Mouse (Mus musculus) B cell, adult 62 days (primary cell): ENCODE data around the gene Slc22a14. TPM values are rescaled to one million over a fixed set of nuclear protein-coding genes. Genes with fewer than 3 reads are reported as not detected.

Source experiments
- total RNA-seq: library from RNA; stranded (reverse); gene quantifications from 4 replicates; pipeline ENCODE4 v1.2.4, GENCODE M21; 2023

The Slc22a14 gene
- total RNA-seq = not detected in 4 replicates

DNA sequence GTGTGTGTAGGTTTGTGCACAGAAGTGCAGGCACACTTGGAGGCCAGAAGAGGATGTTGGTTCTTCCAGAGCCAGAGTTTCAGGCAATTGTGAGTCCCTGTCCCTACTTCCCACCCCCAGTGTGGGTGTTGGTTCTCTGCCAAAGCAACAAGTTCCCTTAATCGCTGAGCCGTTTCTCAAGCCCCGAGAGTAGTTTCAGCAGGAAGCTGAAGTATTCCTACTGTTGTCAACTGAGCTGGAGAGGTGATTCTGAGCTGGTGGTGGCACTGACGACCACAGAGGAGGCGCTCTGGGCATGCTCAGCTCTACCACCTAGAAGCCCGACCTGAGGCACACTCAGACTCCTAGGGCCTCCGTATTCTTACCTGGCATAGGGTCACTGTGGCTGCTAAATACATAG lies at the start of gene Slc22a14:
TSS of gene Slc22a14 (minus strand) at position 270 of the 400 bp plus-strand sequence.

DNA sequence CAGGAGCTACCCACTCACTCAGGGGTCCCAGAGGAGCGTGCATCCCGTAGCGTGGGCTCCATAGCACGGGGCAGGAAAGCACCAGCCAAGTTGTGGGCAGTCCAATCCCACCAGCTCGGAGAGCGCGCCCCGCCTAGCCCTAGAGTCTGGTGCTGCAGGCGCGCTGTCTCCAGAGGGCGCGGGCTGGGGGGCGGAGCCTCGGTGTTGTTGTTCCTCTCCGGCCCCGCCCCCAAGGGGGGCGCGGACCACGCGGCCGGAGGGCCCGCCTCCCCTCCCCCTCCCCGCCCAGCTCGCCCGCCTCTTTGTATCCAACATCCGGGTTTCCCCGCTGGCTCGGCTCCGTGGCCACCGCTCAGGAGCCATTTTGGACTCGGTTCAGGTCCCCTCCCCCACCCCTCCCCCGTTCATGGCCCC lies 36.5 kb upstream of the Slc22a14 start, which contains the start of gene Acvr2b:
TSS of gene Acvr2b (plus strand) at position 318 of the 414 bp plus-strand sequence.

DNA sequence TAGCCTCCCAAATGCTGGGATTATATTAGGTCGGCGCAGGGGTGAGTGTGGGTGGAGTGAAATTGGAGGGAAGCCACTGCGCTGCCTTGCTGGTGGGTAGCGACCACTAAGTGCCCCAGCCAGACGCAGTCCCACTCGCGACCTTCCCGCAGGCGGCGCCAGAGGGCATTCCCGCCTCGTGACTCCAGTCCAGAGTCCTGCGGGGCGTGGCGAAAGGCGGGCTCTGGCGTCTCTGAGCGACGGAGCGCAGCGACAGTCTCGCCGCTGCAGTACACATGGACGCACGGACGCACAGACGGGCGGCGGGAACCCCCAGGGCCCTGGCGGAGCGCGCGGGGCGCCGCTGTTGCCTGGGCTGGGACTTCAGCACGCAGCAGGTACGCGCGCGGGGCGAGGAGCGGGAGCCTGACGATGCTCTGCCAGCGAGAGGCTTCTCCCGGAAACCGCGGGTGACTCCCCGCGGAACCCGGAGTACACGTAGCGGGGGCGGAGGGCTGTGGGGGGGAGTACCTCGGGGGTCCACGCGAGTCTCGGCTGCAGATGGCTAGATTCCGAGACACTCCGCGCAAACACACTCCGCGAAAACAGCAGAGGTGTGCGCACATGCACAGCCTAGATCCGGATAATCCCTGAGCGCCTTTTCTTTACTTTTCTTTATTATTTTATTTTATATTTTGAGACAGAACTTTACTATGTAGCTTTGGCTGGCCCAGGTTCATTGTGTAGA lies 7.9 kb downstream of the Slc22a14 start, which contains the start of gene Xylb:
TSS of gene Xylb (plus strand) at position 51 of the 727 bp plus-strand sequence.

DNA sequence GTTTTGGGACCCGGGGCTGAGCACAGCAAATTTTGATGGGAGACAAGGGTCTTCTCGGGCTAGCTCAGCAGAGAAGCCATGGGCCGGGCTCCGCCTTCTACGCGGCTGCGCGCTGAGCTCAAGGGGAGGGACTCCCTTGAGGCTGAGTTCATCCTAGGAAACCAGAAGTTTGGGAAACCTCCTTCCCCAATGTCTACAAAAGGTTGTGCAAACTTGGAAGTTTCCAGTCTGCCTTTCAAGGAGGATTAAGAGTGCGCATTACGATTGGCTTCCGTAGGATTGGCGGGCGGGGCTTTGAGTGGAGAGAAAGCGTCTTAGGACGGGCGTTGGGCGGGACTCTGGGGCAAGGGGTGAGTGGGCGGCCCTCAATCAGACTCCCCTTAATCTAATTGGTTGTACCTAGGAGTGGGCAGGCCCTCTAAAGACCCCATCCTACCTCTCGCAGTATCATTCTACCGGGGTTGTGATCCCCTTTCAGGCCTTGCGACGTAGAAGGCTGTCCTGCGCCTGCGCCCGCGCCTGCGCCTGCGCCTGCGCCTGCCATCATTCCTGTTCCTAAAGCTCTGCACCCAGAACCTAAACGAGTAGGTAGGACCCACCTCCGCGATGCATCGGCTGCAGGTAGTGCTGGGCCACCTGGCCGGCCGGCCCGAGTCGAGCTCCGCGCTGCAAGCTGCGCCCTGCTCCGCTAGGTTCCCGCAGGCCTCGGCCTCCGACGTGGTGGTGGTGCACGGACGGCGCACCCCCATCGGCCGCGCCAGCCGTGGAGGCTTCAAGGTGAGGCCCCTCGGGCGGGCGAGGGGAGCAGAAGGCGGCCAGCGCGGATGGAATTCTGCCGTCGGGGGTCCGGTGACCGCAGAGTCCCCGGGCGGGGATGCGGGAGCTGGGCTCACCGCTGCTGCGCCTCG lies 24.2 kb downstream of the Slc22a14 start, which contains the start of gene Myd88:
TSS of gene Myd88 (minus strand) at position 503 of the 908 bp plus-strand sequence.

DNA sequence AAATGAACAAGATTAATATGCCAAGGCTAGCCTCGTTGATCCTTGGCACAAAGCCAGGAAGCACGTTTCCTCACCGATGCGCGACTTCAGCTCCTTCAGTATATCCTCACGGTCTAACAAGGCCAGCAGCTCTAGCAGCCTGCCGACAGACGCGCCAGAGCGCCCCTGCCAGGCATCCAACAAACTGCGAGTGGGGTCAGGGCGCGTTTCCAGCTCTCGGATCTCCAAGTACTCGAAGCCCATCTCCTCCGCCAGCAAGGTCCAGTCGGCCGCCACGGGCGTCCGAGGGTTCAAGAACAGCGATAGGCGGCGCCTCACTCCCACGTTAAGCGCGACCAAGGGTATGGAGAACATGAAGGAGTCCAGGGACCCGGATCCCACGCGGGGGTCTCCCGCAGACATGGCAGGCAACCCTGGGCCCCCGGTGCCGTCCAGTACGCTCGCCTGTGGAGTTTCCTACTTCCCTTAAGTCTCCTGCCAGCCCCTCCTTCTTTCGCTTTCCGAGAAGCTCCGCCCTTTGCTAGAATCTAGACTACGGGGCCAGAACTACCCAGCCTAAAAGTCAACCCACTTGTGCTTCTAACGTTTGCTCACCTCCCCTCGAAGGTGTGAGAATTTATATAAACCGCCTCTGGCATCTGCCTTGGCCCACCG lies 25.7 kb downstream of the Slc22a14 start, which contains the start of gene Acaa1a:
TSS of gene Acaa1a (plus strand) at position 119 of the 654 bp plus-strand sequence.

DNA sequence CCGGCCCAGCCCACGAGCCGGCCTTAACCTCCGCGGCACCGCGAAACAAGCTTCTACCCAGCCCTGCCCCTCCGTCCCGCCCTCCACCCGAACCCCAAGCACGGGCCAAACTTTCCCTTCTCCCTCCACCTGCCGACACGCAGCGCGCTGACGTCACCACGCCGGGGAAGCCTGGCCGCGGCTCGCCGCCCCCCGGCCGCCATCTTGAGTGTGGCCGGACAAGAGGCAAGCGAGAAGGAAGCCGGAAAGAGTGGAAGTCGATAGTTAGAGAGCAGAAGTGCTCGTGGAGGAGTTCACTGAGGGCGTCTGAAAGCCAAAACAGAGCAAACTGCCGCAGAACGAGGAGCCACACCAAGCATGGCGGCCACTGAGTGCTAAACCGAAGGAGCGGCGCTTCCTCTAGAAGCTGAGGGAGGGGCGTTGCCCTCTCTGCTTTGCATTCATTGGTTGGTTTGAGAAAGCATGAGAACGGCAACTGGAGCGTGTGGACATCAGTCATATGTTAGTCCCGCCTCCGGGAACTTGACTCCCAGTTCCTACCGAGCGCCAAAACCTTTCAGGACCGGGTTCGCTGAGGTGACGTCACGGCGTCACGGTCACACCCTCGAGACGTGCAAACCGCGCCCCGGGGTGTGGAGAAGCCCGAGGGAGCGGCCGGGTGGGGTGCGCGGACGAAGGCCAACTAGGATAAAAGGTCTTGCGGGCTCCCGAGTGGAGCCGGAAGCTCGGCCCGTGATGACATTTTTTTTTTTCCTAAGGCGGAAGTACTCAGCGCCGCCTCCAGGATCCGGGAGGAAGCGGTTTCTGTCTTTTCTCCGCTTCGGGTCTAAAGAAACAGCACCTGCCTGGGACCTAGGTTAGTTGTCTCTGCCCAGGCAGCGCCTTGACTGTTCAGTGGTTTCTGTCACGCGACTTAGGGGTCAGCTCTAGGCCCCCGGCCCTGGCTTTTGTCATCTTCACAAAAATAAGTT lies 42.8 kb downstream of the Slc22a14 start, which contains the start of gene Oxsr1:
TSS of gene Oxsr1 (minus strand) at position 139 of the 971 bp plus-strand sequence.

DNA sequence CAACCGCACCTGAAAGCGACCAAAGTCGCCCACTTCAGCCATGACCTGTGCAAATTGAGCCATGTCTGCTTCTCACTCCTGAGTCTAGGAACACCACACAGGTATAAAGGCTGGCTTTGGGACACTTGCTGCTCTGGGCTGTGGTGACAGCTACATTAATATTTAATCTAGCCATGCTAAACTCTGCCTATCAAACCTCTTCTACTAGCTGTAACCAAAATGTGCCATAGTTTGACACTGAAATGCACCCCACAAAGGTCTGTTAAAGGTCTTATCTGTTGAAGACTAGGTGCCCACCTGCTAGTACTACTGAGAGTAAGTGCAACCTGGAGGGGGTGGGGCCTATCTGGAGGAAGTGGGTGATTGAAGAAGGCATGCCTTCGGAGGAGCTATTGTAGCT lies 156.4 kb downstream of the Slc22a14 start, which contains the start of gene Slc22a13:
TSS of gene Slc22a13 (minus strand) at position 101 of the 400 bp plus-strand sequence.

DNA sequence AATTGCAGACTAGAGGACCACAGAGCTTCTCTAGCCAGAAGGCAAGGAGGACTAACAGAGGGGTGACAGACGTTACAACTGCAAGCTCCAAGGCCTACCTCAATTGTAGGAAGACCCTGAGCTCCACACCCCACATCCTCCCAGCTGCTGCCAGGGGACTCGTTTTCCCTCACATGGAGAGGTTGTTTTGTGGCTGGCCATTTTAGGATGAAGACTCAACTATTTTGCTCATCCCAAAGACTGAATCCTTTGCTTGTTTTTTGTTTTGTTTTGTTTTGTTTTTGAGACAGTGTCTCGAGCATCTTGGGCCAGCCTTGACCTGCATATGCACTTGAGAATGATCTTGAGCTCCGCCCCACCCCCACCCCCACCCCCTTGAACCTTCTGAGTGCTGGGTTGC lies 206.5 kb downstream of the Slc22a14 start, which contains the start of gene Gm47289:
TSS of gene Gm47289 (plus strand) at position 301 of the 400 bp plus-strand sequence.

DNA sequence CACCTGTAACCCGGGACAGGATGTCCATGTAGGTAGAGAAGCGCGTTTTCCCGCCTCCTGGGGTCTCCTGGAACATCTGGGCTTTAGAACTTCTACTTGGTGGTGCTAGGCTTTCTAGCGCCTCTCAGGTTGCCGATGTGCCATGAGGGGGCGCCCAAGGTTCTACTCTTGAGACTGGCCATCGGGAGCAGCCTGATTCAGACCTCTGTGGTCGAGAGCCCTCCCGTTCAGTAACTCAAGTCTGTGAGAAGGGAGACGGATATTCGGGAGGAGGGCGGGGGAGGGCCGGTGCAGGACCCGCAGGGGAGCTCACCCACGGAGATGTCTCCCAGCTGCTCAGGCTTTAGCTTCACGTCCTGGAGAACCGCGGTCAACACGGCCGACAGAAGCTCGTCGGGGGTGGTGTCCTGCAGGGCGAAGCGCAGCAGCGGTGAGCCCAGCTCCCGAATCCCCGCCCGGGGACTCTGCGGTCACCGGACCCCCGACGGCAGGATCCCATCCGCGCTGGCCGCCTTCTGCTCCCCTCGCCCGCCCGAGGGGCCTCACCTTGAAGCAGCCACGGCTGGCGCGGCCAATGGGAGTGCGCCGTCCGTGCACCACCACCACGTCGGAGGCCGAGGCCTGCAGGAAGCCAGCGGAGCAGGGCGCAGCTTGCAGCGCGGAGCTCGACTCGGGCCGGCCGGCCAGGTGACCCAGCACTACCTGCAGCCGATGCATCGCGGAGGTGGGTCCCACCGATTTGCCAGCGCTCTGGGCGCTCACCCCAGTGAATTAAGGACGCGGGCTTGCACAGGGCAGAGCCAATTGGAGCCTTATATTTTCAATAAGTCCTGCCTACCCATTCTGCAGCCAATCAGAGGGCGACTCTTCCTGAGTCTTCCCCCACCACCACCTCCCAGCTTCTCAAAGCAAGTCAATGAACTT lies 208.8 kb downstream of the Slc22a14 start, which contains the start of gene Acaa1b:
TSS of gene Acaa1b (minus strand) at position 816 of the 924 bp plus-strand sequence.

Other genes starting within 250 kb of the Slc22a14 start
- gene Acaa1b, start 208.5 kb downstream of the Slc22a14 start, total RNA-seq = 0.49 to 1.4 TPM (median 1.0 TPM) in 4 replicates
- not detected in 4 replicates for gene Gm47289, start 206.4 kb downstream of the Slc22a14 start, total RNA-seq
- 0.60 TPM in 1 of 4 replicates, not detected in the others for gene Slc22a13, start 156.5 kb downstream of the Slc22a14 start, total RNA-seq
- gene Oxsr1, start 43.1 kb downstream of the Slc22a14 start, total RNA-seq = 33.2 to 42.2 TPM (median 37.1 TPM) in 4 replicates
- 46.2 to 53.7 TPM (median 51.2 TPM) in 4 replicates for gene Acaa1a, start 25.9 kb downstream of the Slc22a14 start, total RNA-seq
- 31.1 to 32.3 TPM (median 31.8 TPM) in 4 replicates for gene Myd88, start 24.1 kb downstream of the Slc22a14 start, total RNA-seq
- gene Xylb, start 8.2 kb downstream of the Slc22a14 start, total RNA-seq = 0.98 to 3.2 TPM (median 1.5 TPM) in 4 replicates
- gene Acvr2b, start 36.6 kb upstream of the Slc22a14 start, total RNA-seq = 0.39 to 0.43 TPM in 2 of 4 replicates, not detected in the others
- gene Exog, start 79.4 kb upstream of the Slc22a14 start, total RNA-seq = 5.2 to 8.3 TPM (median 6.7 TPM) in 4 replicates
- gene Scn5a, start 213.5 kb upstream of the Slc22a14 start, total RNA-seq = not detected in 4 replicates